Mouse (Mus musculus) erythroblast, embryonic 14.5 days (primary cell): ENCODE results near the gene Pdzph1.

ENCODE experiments used
- GATA1 ChIP-seq: IDR thresholded peaks from 2 replicates; pipeline ENCODE4 v1.6.1; 2012; ENCODE audit warnings: low read length, inconsistent platforms, mixed read lengths
- TAL1 ChIP-seq: IDR thresholded peaks from 3 replicates; pipeline ENCODE4 v1.6.1; 2012; ENCODE audit warnings: low read length, inconsistent platforms, mixed read lengths

DNA sequence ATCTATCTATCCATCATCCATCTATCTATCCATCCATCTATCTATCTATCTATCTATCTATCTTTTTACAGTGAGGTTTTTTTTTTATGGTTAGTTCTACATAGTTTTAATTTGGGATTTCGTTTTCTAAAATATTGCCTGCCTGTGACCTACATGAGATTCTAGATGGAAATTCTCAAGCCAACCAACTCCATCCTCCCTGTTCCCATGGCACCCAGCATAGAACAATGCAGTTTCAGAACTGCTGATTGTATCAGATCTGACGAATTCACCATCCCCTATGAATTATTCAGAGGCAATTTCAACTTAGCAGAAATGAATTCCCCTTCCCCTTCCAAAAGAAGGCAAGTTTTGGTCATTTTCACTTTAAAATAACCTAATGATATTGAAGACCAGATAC, 85.2 kb downstream of the Pdzph1 start:
- TF ChIP-seq TAL1 (no peak), GATA1 (no peak)
